Mouse (Mus musculus) midbrain, embryonic 10.5 days (tissue): Measurements from ENCODE around the gene Mcur1. TPM values are rescaled to one million over a fixed set of nuclear protein-coding genes. Genes with fewer than 3 reads are reported as not detected.

Experiments used
- DNase-seq: peaks from one replicate; pipeline ENCODE4 v3.0.0-alpha.2; 2017; ENCODE audit warnings: low spot score
- H3K27ac ChIP-seq: fragments of 300-500 bp; sonication (generic); replicated peaks from 2 replicates; pipeline ENCODE4 v1.5.1; 2016; ENCODE audit warnings: mild to moderate bottlenecking
- H3K27me3 ChIP-seq: fragments of 300-500 bp; sonication (generic); 2 replicates; pipeline ENCODE4 v1.6.1; 2016; ENCODE audit warnings: low read depth, mild to moderate bottlenecking; ENCODE audit not compliant: poor library complexity, severe bottlenecking
- H3K36me3 ChIP-seq: fragments of 300-500 bp; sonication (generic); 2 replicates; pipeline ENCODE4 v1.6.1; 2016; ENCODE audit warnings: mild to moderate bottlenecking, moderate library complexity
- H3K4me1 ChIP-seq: fragments of 300-500 bp; sonication (generic); 2 replicates; pipeline ENCODE4 v1.6.1; 2016
- H3K4me3 ChIP-seq: fragments of 300-500 bp; sonication (generic); 2 replicates; pipeline ENCODE4 v1.5.1; 2016; ENCODE audit warnings: mild to moderate bottlenecking, moderate library complexity
- H3K9me3 ChIP-seq: fragments of 300-500 bp; sonication (generic); replicated peaks from 2 replicates; pipeline ENCODE4 v1.6.1; 2016; ENCODE audit warnings: mild to moderate bottlenecking
- WGBS: fragments of 180-500 bp; shearing (Covaris S2); methylation state at CpG from one replicate; pipeline ENCODE4 v1.1.7; 2016; 5-methylcytosine and 5-hydroxymethylcytosine counted together
- polyA plus RNA-seq: library from polyadenylated mRNA; unstranded; fragments of >200 nt; fragmentation: Nextera tagmentation; extraction: Ambion mirVana; gene quantifications from 2 replicates; pipeline ENCODE4 v1.2.1, GENCODE M21; 2016

Gene Mcur1
- polyA plus RNA-seq, 1 experiment from 2014 or later, result 8.1 TPM

DNA sequence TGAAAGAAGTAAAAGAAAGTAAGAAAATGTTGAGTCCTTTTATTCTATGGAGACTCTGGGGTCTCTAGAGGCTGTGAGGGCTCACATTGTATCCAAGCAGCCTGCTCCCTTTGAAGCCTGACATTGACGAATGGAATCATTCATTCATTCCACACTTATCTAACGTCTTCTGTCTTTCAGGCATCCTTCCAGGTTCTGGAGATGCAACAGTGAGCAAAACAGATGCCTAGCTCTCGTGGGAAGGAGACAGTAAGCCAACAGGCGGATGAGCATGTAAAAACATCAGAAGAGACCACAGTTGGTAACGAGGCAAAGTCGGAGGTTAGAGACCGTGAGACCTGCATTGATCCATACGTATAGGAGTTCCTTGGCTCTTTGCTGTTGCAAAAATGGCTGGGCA lies 42.6 kb downstream of the Mcur1 start:
- no peaks in the 10 kb centered on the region for H3K4me1 ChIP-seq
- 75% methylated on average over 8 of the region's 8 CpGs for WGBS
- H3K27ac ChIP-seq, result no peak overlapping the region
- H3K4me3 ChIP-seq, result no peak overlapping the region
- DNase-seq, result no peak
- no peaks in the 10 kb centered on the region for H3K27me3 ChIP-seq
- no peaks in the 10 kb centered on the region for H3K36me3 ChIP-seq
- no peaks in the 10 kb centered on the region for H3K9me3 ChIP-seq

- Histone ChIP-seq H3K36me3 (no peaks in the 10 kb centered on the region), H3K9me3 (no peaks in the 10 kb centered on the region), H3K4me3 (no peak overlapping the region), H3K27me3 (no peaks in the 10 kb centered on the region), H3K4me1 (no peaks in the 10 kb centered on the region), H3K27ac (no peak overlapping the region)
- 65% methylated on average over 6 of the region's 6 CpGs for WGBS
- no peak for DNase-seq
Measured at GRCm38 (mm10) chr13:43516931-43517330, 43.1 kb downstream of the Mcur1 start.

GRCm38 (mm10) chr13:43516119-43516518 lies 43.9 kb downstream of the Mcur1 start:
- H3K27ac ChIP-seq, result no peak overlapping the region
- H3K4me3 ChIP-seq, result no peak overlapping the region
- H3K4me1 ChIP-seq, result no peaks in the 10 kb centered on the region
- H3K36me3 ChIP-seq, result no peaks in the 10 kb centered on the region
- no peaks in the 10 kb centered on the region for H3K27me3 ChIP-seq
- H3K9me3 ChIP-seq, result no peaks in the 10 kb centered on the region
- DNase-seq, result no peak
- WGBS, result 96% methylated on average over 5 of the region's 5 CpGs

DNA sequence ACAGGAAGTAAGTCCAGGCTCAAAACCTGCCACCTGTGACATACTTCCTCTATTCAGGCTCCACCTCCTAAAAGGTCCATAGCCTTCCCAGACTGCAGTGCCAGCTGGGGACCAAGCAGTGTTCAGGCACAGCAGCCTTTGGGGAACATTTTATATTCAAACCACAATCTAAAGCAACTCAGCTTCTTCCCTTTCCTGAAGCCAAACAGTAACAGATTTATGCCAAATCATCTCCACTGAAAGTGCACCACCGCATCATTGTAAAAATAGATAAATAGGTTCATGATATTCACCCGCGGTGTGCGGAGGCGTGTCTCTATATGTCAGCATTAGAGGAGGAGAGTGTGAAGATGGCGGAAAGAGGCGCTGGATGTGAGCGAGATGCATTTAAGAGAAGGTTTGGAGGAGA lies 45.0 kb downstream of the Mcur1 start:
- no peak for DNase-seq
- H3K27ac ChIP-seq, result no peak overlapping the region
- no peaks in the 10 kb centered on the region for H3K4me1 ChIP-seq
- WGBS, result 71% methylated on average over 8 of the region's 8 CpGs
- H3K9me3 ChIP-seq, result no peaks in the 10 kb centered on the region
- H3K36me3 ChIP-seq, result no peaks in the 10 kb centered on the region
- no peaks in the 10 kb centered on the region for H3K27me3 ChIP-seq
- no peak overlapping the region for H3K4me3 ChIP-seq

- Histone ChIP-seq H3K27me3 (no peaks in the 10 kb centered on the region), H3K4me3 (no peak overlapping the region), H3K27ac (no peak overlapping the region), H3K36me3 (no peaks in the 10 kb centered on the region), H3K4me1 (no peaks in the 10 kb centered on the region), H3K9me3 (no peaks in the 10 kb centered on the region)
- 78% methylated on average over 3 of the region's 3 CpGs for WGBS
- no peak for DNase-seq
Measured at GRCm38 (mm10) chr13:43512736-43513135, 47.3 kb downstream of the Mcur1 start.

GRCm38 (mm10) chr13:43505798-43506197 lies 54.2 kb downstream of the Mcur1 start:
- H3K4me1 ChIP-seq, result peaks cover 15% of the 10 kb centered on the region
- H3K9me3 ChIP-seq, result no peaks in the 10 kb centered on the region
- H3K36me3 ChIP-seq, result no peaks in the 10 kb centered on the region
- WGBS, result 93% methylated on average over 3 of the region's 3 CpGs
- no peak for DNase-seq
- no peaks in the 10 kb centered on the region for H3K27me3 ChIP-seq
- no peak overlapping the region for H3K27ac ChIP-seq
- H3K4me3 ChIP-seq, result no peak overlapping the region

- peak; percentile 74 for DNase-seq
- Histone ChIP-seq H3K27me3 (no peaks in the 10 kb centered on the region), H3K27ac (peak overlapping the region; percentile 81), H3K4me1 (peaks cover 15% of the 10 kb centered on the region), H3K4me3 (peak overlapping the region; percentile 50), H3K36me3 (no peaks in the 10 kb centered on the region), H3K9me3 (no peaks in the 10 kb centered on the region)
- under 1% methylated on average over 19 of the region's 19 CpGs for WGBS
Measured at GRCm38 (mm10) chr13:43503395-43503850, 56.6 kb downstream of the Mcur1 start.

GRCm38 (mm10) chr13:43501601-43502000 lies 58.4 kb downstream of the Mcur1 start:
- H3K27me3 ChIP-seq, result no peaks in the 10 kb centered on the region
- no peak for DNase-seq
- H3K9me3 ChIP-seq, result 0 out of 2 replicates have a peak, but pooled peaks cover 2% of the 10 kb centered on the region
- H3K27ac ChIP-seq, result no peak overlapping the region
- 82% methylated on average over 5 of the region's 5 CpGs for WGBS
- H3K4me1 ChIP-seq, result peaks cover 18% of the 10 kb centered on the region
- H3K4me3 ChIP-seq, result no peak overlapping the region
- no peaks in the 10 kb centered on the region for H3K36me3 ChIP-seq

DNA sequence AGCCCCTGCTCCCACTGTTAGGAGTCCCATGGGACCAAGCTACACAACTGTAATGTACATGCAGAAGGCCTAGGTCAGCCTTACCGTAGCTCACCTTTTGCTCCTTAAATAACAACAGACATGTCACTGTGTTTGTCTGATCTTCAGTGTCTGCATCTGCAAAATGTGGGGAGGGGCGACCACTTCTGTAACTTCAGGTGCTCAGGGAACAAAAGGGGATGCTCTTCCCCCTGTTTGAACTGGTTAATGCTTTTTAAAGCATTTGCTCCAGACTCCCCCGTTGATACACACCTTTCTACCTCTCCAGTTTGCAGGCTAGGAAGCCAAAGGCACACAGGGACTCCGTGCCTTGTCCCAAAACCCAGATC lies 59.5 kb downstream of the Mcur1 start:
- 0 out of 2 replicates have a peak, but pooled peaks cover 2% of the 10 kb centered on the region for H3K9me3 ChIP-seq
- WGBS, result 90% methylated on average over 4 of the region's 4 CpGs
- no peak for DNase-seq
- H3K4me3 ChIP-seq, result no peak overlapping the region
- H3K27ac ChIP-seq, result no peak overlapping the region
- H3K27me3 ChIP-seq, result no peaks in the 10 kb centered on the region
- H3K4me1 ChIP-seq, result peaks cover 20% of the 10 kb centered on the region
- no peaks in the 10 kb centered on the region for H3K36me3 ChIP-seq

GRCm38 (mm10) chr13:43499731-43500482 lies 60.1 kb downstream of the Mcur1 start:
- no peaks in the 10 kb centered on the region for H3K36me3 ChIP-seq
- no peak overlapping the region for H3K27ac ChIP-seq
- no peak overlapping the region for H3K4me3 ChIP-seq
- H3K27me3 ChIP-seq, result no peaks in the 10 kb centered on the region
- no peak for DNase-seq
- WGBS, result 77% methylated on average over 7 of the region's 7 CpGs
- peaks cover 20% of the 10 kb centered on the region for H3K4me1 ChIP-seq
- 0 out of 2 replicates have a peak, but pooled peaks cover 2% of the 10 kb centered on the region for H3K9me3 ChIP-seq

GRCm38 (mm10) chr13:43498849-43499248 lies 61.1 kb downstream of the Mcur1 start:
- H3K4me1 ChIP-seq, result peaks cover 15% of the 10 kb centered on the region
- H3K9me3 ChIP-seq, result 0 out of 2 replicates have a peak, but pooled peaks cover 2% of the 10 kb centered on the region
- H3K4me3 ChIP-seq, result no peak overlapping the region
- no peak for DNase-seq
- no peak overlapping the region for H3K27ac ChIP-seq
- H3K36me3 ChIP-seq, result no peaks in the 10 kb centered on the region
- 91% methylated on average over 14 of the region's 14 CpGs for WGBS
- H3K27me3 ChIP-seq, result no peaks in the 10 kb centered on the region

GRCm38 (mm10) chr13:43497769-43498168 lies 62.2 kb downstream of the Mcur1 start:
- DNase-seq, result no peak
- H3K4me3 ChIP-seq, result no peak overlapping the region
- 99% methylated on average over 3 of the region's 3 CpGs for WGBS
- 0 out of 2 replicates have a peak, but pooled peaks cover 2% of the 10 kb centered on the region for H3K9me3 ChIP-seq
- H3K36me3 ChIP-seq, result no peaks in the 10 kb centered on the region
- H3K27ac ChIP-seq, result no peak overlapping the region
- no peaks in the 10 kb centered on the region for H3K27me3 ChIP-seq
- peaks cover 5% of the 10 kb centered on the region for H3K4me1 ChIP-seq

DNA sequence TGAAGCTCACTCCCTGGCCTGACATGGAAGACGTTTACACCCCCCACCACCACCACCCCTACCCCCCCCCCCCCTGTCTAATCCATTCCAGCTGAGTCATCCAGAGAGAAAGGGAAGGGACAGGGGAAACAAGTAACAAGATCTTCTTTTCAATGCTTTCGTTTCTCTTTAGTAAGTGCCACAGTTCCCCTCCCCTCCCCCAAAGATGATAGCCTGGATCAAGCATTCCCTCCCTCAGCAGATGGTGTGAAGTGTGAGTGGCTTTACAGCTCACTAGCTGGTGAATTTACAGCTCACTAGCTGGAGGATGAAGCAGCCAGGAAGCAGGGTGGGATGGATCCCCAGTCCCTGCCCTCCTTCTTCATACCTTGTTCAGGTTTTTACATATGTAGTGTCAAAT lies 63.3 kb downstream of the Mcur1 start:
- H3K36me3 ChIP-seq, result no peaks in the 10 kb centered on the region
- no peak overlapping the region for H3K27ac ChIP-seq
- H3K9me3 ChIP-seq, result 0 out of 2 replicates have a peak, but pooled peaks cover 2% of the 10 kb centered on the region
- H3K4me3 ChIP-seq, result no peak overlapping the region
- 13% methylated on average over 2 of the region's 2 CpGs for WGBS
- no peaks in the 10 kb centered on the region for H3K27me3 ChIP-seq
- H3K4me1 ChIP-seq, result peaks cover 5% of the 10 kb centered on the region
- no peak for DNase-seq
